Mouse (Mus musculus) ovary, adult 18-20 months (tissue): ENCODE data around the gene Akap13.

Source experiments
- DNase-seq: peaks from one replicate; pipeline ENCODE4 v3.0.0; 2022; ENCODE audit warnings: low spot score, mixed read lengths

Akap13 gene

GRCm38 (mm10) chr7:75460290-75460689 lies 5.0 kb downstream of the Akap13 start:
- no peak for DNase-seq

DNA sequence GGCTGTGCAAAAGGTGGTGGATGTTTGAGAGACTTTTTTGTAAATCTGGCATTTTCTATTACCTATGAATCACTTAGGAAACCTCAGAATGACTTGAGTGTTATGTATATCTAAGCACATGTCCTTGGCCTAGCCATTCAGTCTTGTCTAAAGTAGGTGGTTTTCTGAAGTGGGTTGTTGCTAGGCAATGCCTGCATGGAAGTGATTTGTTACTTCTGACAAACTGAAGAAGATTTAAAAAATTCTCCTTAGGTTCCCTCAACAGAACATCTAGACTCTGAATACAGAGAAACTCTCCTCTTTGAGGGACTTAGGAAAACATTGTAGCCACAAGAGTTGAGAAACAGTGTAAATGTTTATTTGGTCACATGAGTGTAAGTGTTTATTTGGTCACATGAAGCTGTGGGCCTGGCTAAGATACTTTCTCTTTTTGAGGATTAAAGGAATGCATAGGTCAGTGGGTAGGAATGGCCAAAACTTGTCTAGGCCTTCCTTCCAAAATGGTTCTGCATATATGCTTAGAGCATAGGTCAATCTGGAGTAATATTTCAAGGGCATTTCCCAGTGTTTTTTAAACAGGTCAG lies 8.3 kb downstream of the Akap13 start:
- DNase-seq: no peak

- no peak for DNase-seq
Observed at GRCm38 (mm10) chr7:75467791-75468190, 12.5 kb downstream of the Akap13 start.

- no peak for DNase-seq
Observed at GRCm38 (mm10) chr7:75470318-75470925, 15.1 kb downstream of the Akap13 start.

DNA sequence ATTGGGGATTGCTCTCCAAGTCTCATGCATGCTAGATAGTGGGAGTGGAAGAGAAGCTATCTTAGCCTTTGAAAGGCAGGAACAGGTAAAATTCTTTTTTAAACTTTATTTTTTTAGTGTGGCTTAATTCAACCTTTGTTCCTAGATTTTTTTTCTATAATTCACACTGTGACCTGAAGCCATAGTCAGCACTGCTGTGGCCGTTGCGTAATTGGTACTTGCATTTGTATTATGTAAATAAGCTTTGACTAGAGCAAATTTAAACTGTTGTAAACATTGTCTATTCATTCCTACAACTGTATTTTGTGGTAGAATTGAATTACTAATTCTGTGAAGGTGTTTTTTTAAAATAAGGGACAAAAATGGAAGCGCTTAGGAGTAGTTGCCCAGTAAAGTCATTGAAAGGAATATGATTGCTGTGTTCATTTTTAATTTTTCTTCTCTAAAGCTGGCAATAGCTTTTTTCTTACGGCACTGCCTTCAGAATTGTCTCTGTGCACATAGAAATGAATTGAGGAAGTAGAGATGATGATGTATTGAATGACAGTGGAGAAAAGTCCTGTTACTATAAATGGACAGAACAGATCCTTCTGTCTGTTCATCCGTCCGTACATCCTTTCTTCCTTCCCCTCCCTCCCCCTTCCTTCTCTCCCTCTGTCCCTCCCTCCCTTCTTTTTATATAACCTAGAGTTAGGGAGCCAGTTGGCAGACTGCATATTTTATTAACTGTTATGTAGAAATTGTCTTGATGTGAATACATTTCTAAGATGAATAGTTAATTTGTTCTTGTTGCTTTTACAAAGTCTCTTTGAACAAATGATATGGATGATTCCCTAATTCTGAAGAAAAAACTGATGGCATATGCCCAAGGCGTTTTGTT lies 17.2 kb downstream of the Akap13 start:
- no peak for DNase-seq

- DNase-seq: no peak
Observed at GRCm38 (mm10) chr7:75473294-75473693, 18.0 kb downstream of the Akap13 start.

DNA sequence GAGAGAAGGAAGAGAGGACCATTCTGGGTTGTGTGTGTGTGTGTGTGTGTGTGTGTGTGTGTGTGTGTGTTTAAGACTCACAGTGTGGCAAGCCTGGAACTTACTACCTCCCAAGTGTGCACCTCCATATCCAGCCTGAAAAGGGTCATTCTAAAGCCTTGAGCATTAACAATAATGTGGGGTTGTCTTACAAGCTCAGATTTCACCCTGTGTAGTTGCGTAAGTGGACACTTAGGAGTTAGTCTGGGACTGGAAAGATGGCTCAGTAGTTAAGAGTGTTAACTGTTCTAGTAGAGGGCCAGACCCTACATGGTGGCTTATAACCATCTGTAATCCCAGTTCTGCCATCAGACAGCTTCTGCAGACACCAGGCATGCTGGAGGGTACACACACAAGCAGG lies 18.7 kb downstream of the Akap13 start:
- DNase-seq: no peak

DNA sequence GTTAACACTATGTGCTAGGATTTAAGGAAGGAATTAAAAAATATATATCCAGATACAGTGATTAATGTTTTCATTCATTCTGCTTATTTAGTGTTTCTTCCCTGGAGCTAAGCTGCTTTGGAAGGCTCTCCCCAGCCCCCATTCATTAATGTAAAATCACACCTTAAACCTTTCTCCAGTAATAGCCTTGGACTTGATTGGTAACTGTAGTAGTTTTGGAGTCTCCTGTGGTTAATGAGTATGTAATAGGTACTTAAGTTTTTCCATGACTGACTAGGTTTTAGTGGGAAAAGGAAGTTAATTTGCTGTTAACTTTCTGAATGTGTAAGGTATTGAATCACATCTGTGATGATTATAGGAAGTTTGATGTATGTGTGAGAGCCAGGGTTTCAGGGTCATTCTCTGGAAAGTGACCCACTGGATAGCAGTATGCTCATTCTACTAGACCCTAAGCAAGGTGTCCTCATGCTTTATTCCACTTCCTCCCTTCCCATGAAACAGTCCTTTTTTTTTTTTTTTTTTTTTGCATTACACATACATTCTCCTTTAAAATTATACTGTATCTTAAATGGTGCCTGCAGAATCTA lies 19.3 kb downstream of the Akap13 start:
- no peak for DNase-seq

DNA sequence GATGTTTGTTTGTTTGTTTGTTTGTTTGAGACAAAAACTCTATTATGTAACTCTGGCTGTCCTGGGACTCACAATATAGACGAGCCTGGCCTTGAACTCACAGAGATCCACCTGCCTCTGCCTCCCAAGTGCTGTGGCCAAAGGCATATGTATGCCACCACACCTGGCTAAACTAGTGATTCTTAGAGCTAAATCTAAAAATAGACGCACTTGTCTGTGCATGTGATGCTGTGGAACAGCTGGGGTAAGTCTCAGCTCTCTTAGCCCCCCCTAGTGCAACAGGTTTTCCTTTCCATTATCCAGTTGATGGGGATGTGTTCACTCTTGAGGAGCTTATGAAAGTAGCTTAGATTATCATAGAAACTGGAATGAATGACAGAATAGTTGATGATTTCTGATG lies 22.7 kb downstream of the Akap13 start:
- no peak for DNase-seq

- DNase-seq: no peak
Observed at GRCm38 (mm10) chr7:75480721-75481426, 25.5 kb downstream of the Akap13 start.

DNA sequence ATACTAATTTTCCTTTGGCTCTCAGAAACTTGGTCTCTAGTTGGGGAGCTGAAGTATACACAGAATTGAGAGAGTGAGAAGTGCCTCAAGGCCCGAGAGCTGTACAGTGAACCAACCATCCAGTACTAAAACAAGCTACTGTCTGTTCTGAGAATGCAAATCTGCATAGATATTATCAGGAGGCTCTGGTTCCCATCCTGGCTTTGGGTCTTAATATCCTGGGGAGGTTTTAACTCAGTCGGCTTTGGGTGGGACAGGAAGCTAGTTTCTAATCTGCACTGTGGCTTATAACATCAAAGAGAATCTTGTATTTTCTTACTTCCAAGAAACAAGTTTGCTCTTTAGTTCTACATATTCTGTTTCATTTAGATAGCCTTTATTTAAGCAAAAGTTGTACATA lies 30.7 kb downstream of the Akap13 start:
- no peak for DNase-seq

DNA sequence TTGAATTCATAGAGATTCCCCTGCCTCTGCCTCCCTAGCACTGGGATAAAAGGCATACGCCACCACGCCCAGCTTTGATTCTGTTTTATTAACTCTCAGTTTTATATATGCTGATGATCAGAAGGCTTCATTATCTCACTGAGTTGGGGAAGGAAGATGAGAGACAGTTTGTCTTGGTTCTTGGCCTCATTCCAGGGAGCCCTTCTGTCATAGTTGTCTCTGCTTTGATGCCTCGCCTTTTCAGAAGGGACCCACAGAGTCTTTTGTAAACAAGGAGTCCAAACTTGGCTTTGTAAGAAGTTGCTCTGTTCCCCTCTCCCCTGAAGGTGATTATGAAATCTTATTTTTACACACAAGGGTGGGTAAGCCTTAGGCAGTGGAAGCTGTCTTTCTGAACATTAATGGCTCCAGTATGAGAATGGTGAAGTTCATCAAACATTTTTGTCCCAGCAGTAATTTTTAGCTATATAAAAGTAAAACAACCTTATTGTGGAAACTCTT lies 40.7 kb downstream of the Akap13 start:
- DNase-seq: no peak

- no peak for DNase-seq
Observed at GRCm38 (mm10) chr7:75498627-75499026, 43.3 kb downstream of the Akap13 start.

GRCm38 (mm10) chr7:75499271-75499670 lies 43.9 kb downstream of the Akap13 start:
- no peak for DNase-seq

- no peak for DNase-seq
Observed at GRCm38 (mm10) chr7:75500164-75500563, 44.8 kb downstream of the Akap13 start.

DNA sequence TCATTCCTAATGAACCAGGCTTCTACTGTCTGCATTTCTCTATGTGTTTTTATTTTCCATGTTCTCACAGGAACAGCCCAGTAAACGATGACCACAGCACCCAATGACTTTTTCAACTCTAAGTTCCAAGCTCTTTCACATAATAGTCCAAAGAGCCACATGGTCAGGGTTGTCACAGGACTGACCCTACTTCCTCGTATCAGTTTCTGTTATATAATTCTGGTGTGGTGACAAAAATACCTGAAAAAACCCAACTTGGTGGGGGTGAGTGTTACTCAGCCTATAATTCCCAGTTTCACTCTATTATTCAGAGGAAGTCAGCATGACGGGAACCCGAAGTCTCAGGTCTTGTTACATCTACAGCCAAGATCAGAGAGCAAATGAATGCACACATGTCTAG lies 45.5 kb downstream of the Akap13 start:
- DNase-seq: no peak

DNA sequence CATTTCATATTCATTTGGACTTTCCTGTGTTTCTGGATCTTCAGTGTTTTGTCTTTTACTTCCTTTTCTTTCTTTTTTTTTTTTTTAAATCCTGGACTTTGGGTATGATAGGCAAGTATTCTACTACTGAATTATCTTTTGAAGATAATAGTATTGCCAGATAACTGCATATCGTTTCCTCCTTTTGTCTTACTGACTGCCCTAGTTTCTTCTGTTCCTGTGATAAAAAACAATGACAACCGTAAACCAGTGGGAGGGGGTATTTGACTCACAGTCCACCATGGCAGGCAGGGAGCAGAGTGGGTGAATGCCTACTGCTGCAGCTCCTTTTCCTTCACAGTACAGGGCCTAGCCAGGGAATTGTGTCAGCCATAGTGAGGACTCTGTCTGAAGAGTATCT lies 49.2 kb downstream of the Akap13 start:
- no peak for DNase-seq

DNA sequence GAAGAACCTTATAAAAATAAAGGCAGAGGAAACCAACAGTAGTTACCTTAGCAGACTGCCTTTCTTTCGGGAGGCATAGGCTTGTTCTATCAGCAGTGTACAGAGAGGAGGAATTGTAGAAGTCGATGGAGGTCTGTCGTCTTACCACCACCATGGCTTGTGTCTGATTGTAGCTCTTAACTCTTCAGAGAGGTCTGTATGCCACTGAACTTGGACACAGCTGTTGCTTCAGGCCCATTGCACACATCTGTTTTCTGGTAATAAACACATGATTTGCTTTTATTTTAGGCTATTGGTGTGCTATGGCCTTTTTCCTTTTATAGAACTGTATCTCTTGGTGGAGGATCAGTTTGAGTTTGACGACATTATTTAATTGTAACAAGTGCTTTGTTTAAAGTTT lies 51.3 kb downstream of the Akap13 start:
- DNase-seq: no peak

DNA sequence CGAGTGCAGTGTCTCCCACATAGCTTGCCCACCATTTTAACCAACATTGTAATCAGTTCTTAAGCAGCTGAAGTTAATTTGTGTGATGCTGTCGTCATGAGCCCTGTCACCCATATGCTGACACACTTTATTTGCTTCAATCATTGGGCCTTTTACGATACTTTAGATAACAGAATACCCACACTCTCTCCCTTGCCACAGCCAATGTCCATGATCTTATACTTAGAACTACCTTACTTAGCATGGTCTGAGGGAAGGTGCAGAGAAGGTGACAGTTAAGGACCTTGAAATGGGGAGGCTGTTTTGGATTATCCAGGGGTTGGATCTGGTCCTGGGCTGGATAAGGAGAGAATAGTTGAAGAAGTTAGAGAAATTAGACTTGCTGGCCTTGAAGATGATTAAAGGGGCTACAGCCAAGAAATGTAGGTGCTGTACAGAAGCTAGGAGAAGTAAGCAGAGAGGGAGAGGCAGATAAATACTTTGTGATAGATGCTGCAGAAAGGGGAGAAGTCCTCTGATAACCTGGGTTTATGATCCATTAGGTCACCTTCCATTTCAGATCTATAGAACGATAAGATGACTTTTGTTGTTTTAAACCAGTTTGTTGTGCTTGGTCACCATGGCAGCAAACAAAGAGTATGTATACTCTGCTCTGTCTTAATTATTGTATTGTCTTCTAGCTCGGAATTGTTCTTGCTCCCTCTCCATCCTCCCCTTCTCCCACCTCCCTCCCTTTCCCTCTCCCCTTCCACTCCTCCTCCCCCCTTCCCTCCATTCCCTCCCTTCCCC lies 53.9 kb downstream of the Akap13 start:
- no peak for DNase-seq

GRCm38 (mm10) chr7:75515472-75515871 lies 60.1 kb downstream of the Akap13 start:
- DNase-seq: no peak
